Mouse (Mus musculus) CD8-positive naive resting alpha-beta T cell, adult 2 months (primary cell): ENCODE data around the gene Gm973.

Experiments
- DNase-seq, 2 experiments: peaks; one replicate each; pipeline ENCODE4 v3.0.0; 2022; ENCODE audit warnings: low read depth in 2 of 2, low spot score in 2 of 2

Gene Gm973

GRCm38 (mm10) chr1:59580131-59580751 is 64.2 kb downstream of the Gm973 start:
- no peak for DNase-seq

- no peak for DNase-seq
These were observed 64.8 kb downstream of the Gm973 start for GRCm38 (mm10) chr1:59580880-59581279.

GRCm38 (mm10) chr1:59584656-59585410 is 68.8 kb downstream of the Gm973 start:
- DNase-seq, result peak; percentile 45 to 57

GRCm38 (mm10) chr1:59589271-59589670 is 73.2 kb downstream of the Gm973 start:
- DNase-seq, result no peak

GRCm38 (mm10) chr1:59592359-59592758 is 76.3 kb downstream of the Gm973 start:
- DNase-seq, result no peak

GRCm38 (mm10) chr1:59592876-59593275 is 76.8 kb downstream of the Gm973 start:
- no peak for DNase-seq

- no peak for DNase-seq
These were observed 77.6 kb downstream of the Gm973 start for GRCm38 (mm10) chr1:59593622-59594035.

GRCm38 (mm10) chr1:59594586-59595266 is 78.7 kb downstream of the Gm973 start:
- DNase-seq, result no peak

- no peak for DNase-seq
These were observed 79.5 kb downstream of the Gm973 start for GRCm38 (mm10) chr1:59595609-59596008.

GRCm38 (mm10) chr1:59602531-59603416 is 86.7 kb downstream of the Gm973 start:
- peak; percentile 19 to 55 for DNase-seq

GRCm38 (mm10) chr1:59603417-59603712 is 87.3 kb downstream of the Gm973 start:
- DNase-seq, result no peak

GRCm38 (mm10) chr1:59603893-59604292 is 87.8 kb downstream of the Gm973 start:
- DNase-seq, result no peak

- no peak for DNase-seq
These were observed 90.4 kb downstream of the Gm973 start for GRCm38 (mm10) chr1:59606479-59606878.

- no peak for DNase-seq
These were observed 91.0 kb downstream of the Gm973 start for GRCm38 (mm10) chr1:59607071-59607470.

- DNase-seq, result peak; percentile 14 to 24
These were observed 92.2 kb downstream of the Gm973 start for GRCm38 (mm10) chr1:59608125-59608762.

- peak; percentile 24 to 44 for DNase-seq
These were observed 92.9 kb downstream of the Gm973 start for GRCm38 (mm10) chr1:59608920-59609319.

GRCm38 (mm10) chr1:59609458-59609857 is 93.4 kb downstream of the Gm973 start:
- peak in 1 of 2 experiments; percentile 11 for DNase-seq

- DNase-seq, result no peak
These were observed 93.8 kb downstream of the Gm973 start for GRCm38 (mm10) chr1:59609896-59610295.

GRCm38 (mm10) chr1:59610929-59611328 is 94.9 kb downstream of the Gm973 start:
- DNase-seq, result no peak

GRCm38 (mm10) chr1:59613795-59614194 is 97.7 kb downstream of the Gm973 start:
- DNase-seq, result peak; percentile 52 to 58

GRCm38 (mm10) chr1:59615021-59615420 is 99.0 kb downstream of the Gm973 start:
- no peak for DNase-seq
